Mouse (Mus musculus) kidney, postnatal 4 days (tissue): ENCODE results near the gene Rpl13a.
A peak's percentile ranks its signal among the peaks of the same experiment; 100 is the strongest.

Experiments used
- DNase-seq, 2 experiments: peaks; one replicate each; pipeline ENCODE4 v3.0.0; 2021; ENCODE audit warnings: mixed read lengths in 2 of 2

The Rpl13a gene

GRCm38 (mm10) chr7:45088597-45088996 is 40.0 kb downstream of the Rpl13a start:
- no peak for DNase-seq

GRCm38 (mm10) chr7:45086084-45086483 is 42.5 kb downstream of the Rpl13a start:
- DNase-seq = no peak

GRCm38 (mm10) chr7:45083300-45083890 is 45.2 kb downstream of the Rpl13a start:
- DNase-seq = no peak

- DNase-seq = peak; percentile 66 to 79
These were observed 45.9 kb downstream of the Rpl13a start for GRCm38 (mm10) chr7:45082401-45083299.

GRCm38 (mm10) chr7:45081016-45081415 is 47.5 kb downstream of the Rpl13a start:
- no peak for DNase-seq

- DNase-seq = peak; percentile 94 to 96
These were observed 48.7 kb downstream of the Rpl13a start for GRCm38 (mm10) chr7:45079856-45080255.

- peak; percentile 87 to 89 for DNase-seq
These were observed 50.0 kb downstream of the Rpl13a start for GRCm38 (mm10) chr7:45078513-45078912.

GRCm38 (mm10) chr7:45077829-45078228 is 50.7 kb downstream of the Rpl13a start:
- no peak for DNase-seq

- DNase-seq = no peak
These were observed 51.2 kb downstream of the Rpl13a start for GRCm38 (mm10) chr7:45077322-45077721.

GRCm38 (mm10) chr7:45076501-45076900 is 52.1 kb downstream of the Rpl13a start:
- no peak for DNase-seq
